Mouse (Mus musculus) limb, embryonic 13.5 days (tissue): Measurements from ENCODE around the gene Mki67. TPM values are rescaled to one million over a fixed set of nuclear protein-coding genes. Genes with fewer than 3 reads are reported as not detected.

Source experiments
- ATAC-seq: fragments of 200-750 bp; cut with Nextera tagmentation; 2 replicates; pipeline ENCODE4 v1.8.0; 2017; ENCODE audit warnings: low read depth, moderate number of reproducible peaks, moderate TSS enrichment; ENCODE audit not compliant: low FRiP score
- H3K27ac ChIP-seq: fragments of 300-500 bp; sonication (generic); 2 replicates; pipeline ENCODE4 v1.5.1; 2015; ENCODE audit warnings: inconsistent platforms, mild to moderate bottlenecking, moderate library complexity
- H3K27me3 ChIP-seq: fragments of 300-500 bp; sonication (generic); 2 replicates; pipeline ENCODE4 v1.6.1; 2015; ENCODE audit warnings: mild to moderate bottlenecking, inconsistent platforms
- H3K36me3 ChIP-seq: fragments of 300-500 bp; sonication (generic); 2 replicates; pipeline ENCODE4 v1.6.1; 2015; ENCODE audit warnings: inconsistent platforms, mild to moderate bottlenecking, moderate library complexity
- H3K4me1 ChIP-seq: fragments of 300-500 bp; sonication (generic); 2 replicates; pipeline ENCODE4 v1.6.1; 2015; ENCODE audit warnings: inconsistent platforms
- H3K4me2 ChIP-seq: fragments of 300-500 bp; sonication (generic); replicated peaks from 2 replicates; pipeline ENCODE4 v1.6.1; 2015; ENCODE audit warnings: inconsistent platforms, mild to moderate bottlenecking, moderate library complexity
- H3K4me3 ChIP-seq: fragments of 300-500 bp; sonication (generic); 2 replicates; pipeline ENCODE4 v1.5.1; 2015; ENCODE audit warnings: moderate library complexity, mild to moderate bottlenecking, inconsistent platforms
- H3K9ac ChIP-seq: fragments of 300-500 bp; sonication (generic); 2 replicates; pipeline ENCODE4 v1.6.1; 2015; ENCODE audit warnings: mild to moderate bottlenecking, inconsistent platforms
- H3K9me3 ChIP-seq: fragments of 300-500 bp; sonication (generic); 2 replicates; pipeline ENCODE4 v1.6.1; 2016; ENCODE audit warnings: inconsistent platforms
- WGBS: fragments of 180-500 bp; shearing (Covaris S2); methylation state at CpG from one replicate; pipeline ENCODE4 v1.1.7; 2015; 5-methylcytosine and 5-hydroxymethylcytosine counted together
- polyA plus RNA-seq: library from polyadenylated mRNA; unstranded; fragments of >200 nt; fragmentation: Nextera tagmentation; extraction: Ambion mirVana; gene quantifications from 2 replicates; pipeline ENCODE4 v1.2.1, GENCODE M21; 2015

Mki67 gene
- polyA plus RNA-seq, 1 experiment from 2014 or later: 38.5 TPM

DNA sequence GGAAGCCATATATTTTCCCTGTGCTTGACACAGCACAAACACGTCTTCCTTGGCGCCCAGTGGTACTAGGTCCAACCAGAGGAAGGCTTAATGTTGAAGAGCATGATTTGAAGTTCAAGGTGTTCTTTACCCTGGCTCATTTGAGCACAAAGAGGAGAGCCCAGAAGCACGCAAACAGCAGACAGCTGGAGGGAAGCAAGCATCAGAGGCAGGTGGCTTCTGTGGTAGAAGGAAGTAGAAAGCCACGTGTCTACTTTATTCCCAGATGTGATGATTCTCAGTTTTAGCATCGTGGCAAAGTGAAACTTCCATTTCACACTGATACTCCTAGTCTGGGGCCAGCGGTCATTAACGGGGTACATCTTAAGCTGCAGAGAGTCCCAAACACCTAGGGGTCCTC lies 58.0 kb downstream of the Mki67 start:
- no peaks in the 10 kb centered on the region for H3K36me3 ChIP-seq
- no peak for ATAC-seq
- peaks cover 2% of the 10 kb centered on the region; the same call in 1 of the 2 replicates for H3K4me1 ChIP-seq
- WGBS: 84% methylated on average over 7 of the region's 7 CpGs
- H3K9me3 ChIP-seq: no peaks in the 10 kb centered on the region
- no peak overlapping the region for H3K27ac ChIP-seq
- H3K9ac ChIP-seq: no peak overlapping the region
- no peaks in the 10 kb centered on the region for H3K27me3 ChIP-seq
- no peak overlapping the region for H3K4me3 ChIP-seq
- no peak overlapping the region for H3K4me2 ChIP-seq

DNA sequence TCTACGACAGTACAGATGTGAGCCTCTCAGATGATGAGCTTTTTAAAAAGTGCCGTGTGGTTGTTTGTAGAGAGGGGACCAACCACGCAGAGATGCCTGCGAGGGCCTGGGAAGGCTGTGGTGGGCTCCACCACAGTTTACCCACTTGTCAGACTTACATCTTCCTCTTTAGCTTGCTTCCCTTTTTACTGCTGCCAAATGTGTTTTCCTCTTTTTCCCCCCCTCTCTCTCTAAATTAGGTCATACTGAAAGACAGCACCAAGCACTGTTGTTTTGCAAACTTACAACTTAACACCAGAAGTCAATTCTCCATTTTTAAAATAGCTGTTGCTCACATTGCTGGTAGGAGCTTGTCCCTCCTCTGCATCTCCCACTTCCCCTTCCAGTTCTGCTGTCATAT lies 61.0 kb downstream of the Mki67 start:
- no peak overlapping the region for H3K4me2 ChIP-seq
- no peak for ATAC-seq
- 80% methylated on average over 4 of the region's 4 CpGs for WGBS
- H3K36me3 ChIP-seq: no peaks in the 10 kb centered on the region
- H3K27ac ChIP-seq: no peak overlapping the region
- peaks cover 18% of the 10 kb centered on the region for H3K4me1 ChIP-seq
- no peaks in the 10 kb centered on the region for H3K27me3 ChIP-seq
- H3K9me3 ChIP-seq: no peaks in the 10 kb centered on the region
- no peak overlapping the region for H3K9ac ChIP-seq
- no peak overlapping the region for H3K4me3 ChIP-seq

DNA sequence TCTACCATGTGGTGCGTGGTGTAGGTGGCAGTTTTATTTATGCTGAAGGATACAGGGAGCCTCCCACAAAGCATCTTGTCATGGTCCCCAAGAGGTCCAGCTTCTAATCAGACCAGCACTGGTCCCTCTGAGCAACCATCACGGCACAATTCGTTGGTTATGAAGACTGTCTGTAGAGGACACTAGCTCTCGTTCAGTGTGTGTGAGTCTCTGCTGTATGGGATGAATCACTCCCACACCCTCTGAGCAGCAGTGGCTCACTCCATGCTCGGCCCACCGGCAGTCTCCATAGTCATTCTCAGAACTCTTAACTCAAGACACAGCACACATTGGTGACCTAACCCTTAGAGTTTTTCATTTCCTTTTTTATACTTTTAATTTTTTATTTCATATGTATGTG lies 61.9 kb downstream of the Mki67 start:
- Histone ChIP-seq H3K4me1 (peaks cover 18% of the 10 kb centered on the region), H3K36me3 (no peaks in the 10 kb centered on the region), H3K27me3 (no peaks in the 10 kb centered on the region), H3K4me2 (no peak overlapping the region), H3K27ac (no peak overlapping the region), H3K9ac (no peak overlapping the region), H3K9me3 (no peaks in the 10 kb centered on the region), H3K4me3 (no peak overlapping the region)
- WGBS: 85% methylated on average over 6 of the region's 6 CpGs
- ATAC-seq: no peak

DNA sequence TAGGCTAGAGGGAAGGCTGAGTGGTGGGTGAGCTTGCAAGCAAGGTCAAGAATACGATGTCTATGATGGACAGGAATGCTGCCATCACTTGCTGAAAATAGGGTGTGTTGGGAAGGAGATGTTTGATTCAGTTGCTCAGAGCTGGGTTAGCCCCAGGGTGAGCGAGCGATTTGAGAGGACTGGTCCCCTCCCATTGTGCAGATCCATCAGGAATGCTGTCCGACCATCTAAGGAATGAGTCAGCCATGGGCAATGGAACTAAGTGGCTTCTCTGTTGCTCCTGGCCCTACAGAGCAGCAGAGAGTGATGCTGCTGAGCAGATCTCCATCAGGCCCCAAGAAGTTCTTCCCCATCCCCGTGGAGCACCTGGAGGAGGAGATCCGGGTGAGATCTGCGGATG lies 62.6 kb downstream of the Mki67 start:
- WGBS: 90% methylated on average over 7 of the region's 7 CpGs
- no peak for ATAC-seq
- H3K4me1 ChIP-seq: peaks cover 18% of the 10 kb centered on the region
- H3K27me3 ChIP-seq: no peaks in the 10 kb centered on the region
- no peak overlapping the region for H3K4me2 ChIP-seq
- no peaks in the 10 kb centered on the region for H3K36me3 ChIP-seq
- no peak overlapping the region for H3K4me3 ChIP-seq
- H3K27ac ChIP-seq: no peak overlapping the region
- H3K9me3 ChIP-seq: no peaks in the 10 kb centered on the region
- no peak overlapping the region for H3K9ac ChIP-seq

DNA sequence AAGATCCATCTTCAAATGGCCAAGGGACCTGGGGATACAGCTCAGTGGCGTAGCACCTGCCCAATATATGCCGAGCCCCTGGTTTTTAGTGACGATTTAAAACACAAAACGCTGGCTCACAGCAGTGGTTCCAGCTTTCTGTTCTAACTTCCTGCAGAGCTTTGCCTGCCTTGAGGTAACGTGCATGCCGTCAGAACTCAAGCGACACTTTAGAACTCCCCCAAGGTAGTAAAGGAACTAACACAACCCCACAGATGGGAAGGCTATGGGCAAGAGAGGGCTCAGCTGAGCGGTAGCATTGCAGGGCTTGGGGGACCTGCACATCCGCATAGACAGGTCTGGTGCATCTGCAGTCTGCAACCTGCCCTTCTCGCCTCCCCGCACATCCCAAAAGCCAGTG lies 63.4 kb downstream of the Mki67 start:
- Histone ChIP-seq H3K4me3 (no peak overlapping the region), H3K9me3 (0 out of 2 replicates have a peak, but pooled peaks cover 6% of the 10 kb centered on the region), H3K27me3 (no peaks in the 10 kb centered on the region), H3K4me1 (peaks cover 18% of the 10 kb centered on the region), H3K36me3 (no peaks in the 10 kb centered on the region), H3K4me2 (peak overlapping the region; percentile 42), H3K27ac (no peak overlapping the region), H3K9ac (no peak overlapping the region)
- WGBS: 53% methylated on average over 11 of the region's 11 CpGs
- ATAC-seq: no peak

- Histone ChIP-seq H3K4me2 (peak overlapping the region; percentile 42), H3K4me1 (peaks cover 18% of the 10 kb centered on the region), H3K36me3 (no peaks in the 10 kb centered on the region), H3K4me3 (peak overlapping the region; percentile 19), H3K27ac (peak overlapping the region; percentile 10; the same call in 1 of the 2 replicates), H3K9me3 (0 out of 2 replicates have a peak, but pooled peaks cover 6% of the 10 kb centered on the region), H3K9ac (no peak overlapping the region), H3K27me3 (no peaks in the 10 kb centered on the region)
- 40% methylated on average over 18 of the region's 18 CpGs for WGBS
- no peak for ATAC-seq
Observed at GRCm38 (mm10) chr7:135651831-135652511, 64.2 kb downstream of the Mki67 start.

GRCm38 (mm10) chr7:135650061-135650460 lies 66.1 kb downstream of the Mki67 start:
- Histone ChIP-seq H3K9me3 (0 out of 2 replicates have a peak, but pooled peaks cover 6% of the 10 kb centered on the region), H3K27ac (no peak overlapping the region), H3K4me1 (peaks cover 18% of the 10 kb centered on the region), H3K36me3 (no peaks in the 10 kb centered on the region), H3K4me2 (no peak overlapping the region), H3K9ac (no peak overlapping the region), H3K4me3 (no peak overlapping the region), H3K27me3 (no peaks in the 10 kb centered on the region)
- no peak for ATAC-seq
- WGBS: 81% methylated on average over 5 of the region's 5 CpGs

DNA sequence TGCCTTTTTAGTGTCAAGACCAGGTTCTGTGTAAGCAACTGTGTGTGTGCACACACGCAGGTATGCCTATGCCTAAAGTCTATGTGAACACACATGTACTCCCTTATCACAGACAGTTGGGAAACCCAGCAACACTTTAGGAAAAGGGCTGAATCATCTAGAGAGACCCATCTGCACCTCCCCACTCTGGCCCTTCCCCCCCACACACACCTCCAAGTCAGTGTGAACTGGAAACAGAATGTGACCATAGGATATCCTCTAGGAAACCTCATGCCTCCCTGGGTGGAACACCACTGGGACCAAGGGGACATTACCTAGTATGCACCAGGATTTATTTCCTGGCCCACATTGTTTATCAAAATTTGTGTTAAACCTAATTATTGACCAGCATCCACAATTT lies 66.9 kb downstream of the Mki67 start:
- Histone ChIP-seq H3K9me3 (0 out of 2 replicates have a peak, but pooled peaks cover 6% of the 10 kb centered on the region), H3K4me2 (no peak overlapping the region), H3K27ac (no peak overlapping the region), H3K9ac (no peak overlapping the region), H3K36me3 (no peaks in the 10 kb centered on the region), H3K27me3 (no peaks in the 10 kb centered on the region), H3K4me3 (no peak overlapping the region), H3K4me1 (peaks cover 18% of the 10 kb centered on the region)
- no peak for ATAC-seq
- WGBS: 82% methylated on average over 1 of the region's 1 CpGs

- Histone ChIP-seq H3K4me3 (no peak overlapping the region), H3K9ac (no peak overlapping the region), H3K27me3 (no peaks in the 10 kb centered on the region), H3K4me2 (no peak overlapping the region), H3K27ac (no peak overlapping the region), H3K4me1 (peaks cover 18% of the 10 kb centered on the region), H3K36me3 (no peaks in the 10 kb centered on the region), H3K9me3 (0 out of 2 replicates have a peak, but pooled peaks cover 6% of the 10 kb centered on the region)
- WGBS: 84% methylated on average over 8 of the region's 8 CpGs
- ATAC-seq: no peak
Observed at GRCm38 (mm10) chr7:135648821-135649220, 67.3 kb downstream of the Mki67 start.

DNA sequence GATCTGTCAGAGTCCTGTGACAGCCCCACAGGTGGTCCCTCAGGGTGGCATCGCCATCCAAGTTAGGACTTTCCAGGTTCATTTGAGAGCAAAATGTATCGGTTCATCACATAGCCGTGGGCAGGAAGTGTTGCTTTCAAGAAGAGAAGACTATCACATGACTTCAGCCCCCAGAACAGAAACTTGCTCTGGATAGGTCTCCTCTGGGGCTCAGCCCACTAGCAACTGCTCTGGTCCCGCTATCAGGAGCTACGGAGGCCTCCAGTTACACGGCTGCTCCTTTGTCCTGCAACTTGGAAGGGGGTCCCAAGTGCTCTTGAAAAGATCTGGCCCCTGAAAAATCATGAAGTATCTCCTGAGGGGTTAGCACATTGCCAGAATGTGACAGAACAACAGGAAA lies 69.2 kb downstream of the Mki67 start:
- 82% methylated on average over 6 of the region's 6 CpGs for WGBS
- H3K27me3 ChIP-seq: no peaks in the 10 kb centered on the region

DNA sequence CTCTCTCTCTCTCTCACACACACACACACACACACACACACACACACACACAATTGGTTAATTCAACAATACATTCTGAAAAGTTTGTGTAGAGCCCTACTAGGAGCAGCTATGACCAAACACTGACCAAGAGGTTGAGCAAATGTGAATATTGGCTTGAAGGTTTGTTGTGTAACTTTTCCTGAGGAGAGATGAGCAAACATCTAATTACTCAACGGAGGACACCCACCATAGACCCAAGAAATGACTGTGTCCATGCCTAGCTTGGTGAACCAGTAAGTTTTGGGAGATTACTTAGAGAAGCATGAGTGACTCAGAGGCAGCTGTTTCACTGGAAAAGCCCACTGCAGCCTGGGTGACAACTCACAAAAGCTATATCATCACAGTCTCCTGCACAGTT lies 71.7 kb downstream of the Mki67 start:
- H3K4me1 ChIP-seq: no peaks in the 10 kb centered on the region
- ATAC-seq: no peak

More for the DNA sequence above, 69.2 kb downstream of the Mki67 start:
- Histone ChIP-seq H3K27ac (no peak overlapping the region), H3K9me3 (0 out of 2 replicates have a peak, but pooled peaks cover 6% of the 10 kb centered on the region), H3K4me1 (peaks cover 5% of the 10 kb centered on the region; the same call in 1 of the 2 replicates), H3K4me2 (no peak overlapping the region), H3K9ac (no peak overlapping the region), H3K36me3 (no peaks in the 10 kb centered on the region), H3K4me3 (no peak overlapping the region)
- no peak for ATAC-seq

GRCm38 (mm10) chr7:135641698-135642507 lies 74.3 kb downstream of the Mki67 start:
- Histone ChIP-seq H3K27ac (no peak overlapping the region), H3K36me3 (no peaks in the 10 kb centered on the region), H3K4me3 (no peak overlapping the region), H3K4me2 (no peak overlapping the region), H3K4me1 (peaks cover 5% of the 10 kb centered on the region), H3K27me3 (no peaks in the 10 kb centered on the region), H3K9ac (no peak overlapping the region), H3K9me3 (no peaks in the 10 kb centered on the region)
- ATAC-seq: no peak
- 63% methylated on average over 14 of the region's 14 CpGs for WGBS

More for the DNA sequence above, 71.7 kb downstream of the Mki67 start:
- Histone ChIP-seq H3K4me2 (no peak overlapping the region), H3K4me3 (no peak overlapping the region), H3K9me3 (0 out of 2 replicates have a peak, but pooled peaks cover 6% of the 10 kb centered on the region), H3K36me3 (no peaks in the 10 kb centered on the region), H3K27me3 (no peaks in the 10 kb centered on the region), H3K27ac (no peak overlapping the region), H3K9ac (no peak overlapping the region)
- 84% methylated on average over 1 of the region's 1 CpGs for WGBS
